Mouse (Mus musculus) spleen, adult 2 months (tissue): ENCODE data around the gene Rpl23a. TPM values are rescaled to one million over a fixed set of nuclear protein-coding genes. Genes with fewer than 3 reads are reported as not detected.

ENCODE experiments used
- DNase-seq, 2 experiments: peaks; one replicate each; pipeline versions ENCODE4 v3.0.0 to v3.0.0-alpha.2; 2012 to 2021; ENCODE audit warnings: low spot score in 2 of 2, low read depth in 1 of 2
- H3K27ac ChIP-seq: fragments of 200-500 bp; 2 replicates; pipeline ENCODE4 v1.5.1; 2012; ENCODE audit warnings: low read length, inconsistent platforms; ENCODE audit not compliant: insufficient read depth
- H3K27me3 ChIP-seq: fragments of 200-500 bp; 2 replicates; pipeline ENCODE4 v1.6.1; 2012; ENCODE audit warnings: mild to moderate bottlenecking, moderate library complexity, low read length, inconsistent platforms; ENCODE audit not compliant: control insufficient read depth, insufficient read depth
- H3K36me3 ChIP-seq: fragments of 200-500 bp; 2 replicates; pipeline ENCODE4 v1.6.1; 2012; ENCODE audit warnings: mild to moderate bottlenecking, low read length, inconsistent platforms; ENCODE audit not compliant: control insufficient read depth, insufficient read depth
- H3K4me1 ChIP-seq: fragments of 200-500 bp; 2 replicates; pipeline ENCODE4 v1.6.1; 2011; ENCODE audit warnings: inconsistent platforms; ENCODE audit not compliant: control insufficient read depth, insufficient read depth, insufficient read length
- H3K4me3 ChIP-seq: fragments of 200-500 bp; 2 replicates; pipeline ENCODE4 v1.5.1; 2011; ENCODE audit warnings: mild to moderate bottlenecking, inconsistent platforms; ENCODE audit not compliant: insufficient read depth, insufficient read length; ENCODE audit errors: extremely low read depth
- CTCF ChIP-seq: fragments of 200-500 bp; IDR thresholded peaks from 2 replicates; pipeline ENCODE4 v1.5.1; 2011; ENCODE audit warnings: mild to moderate bottlenecking, inconsistent platforms; ENCODE audit not compliant: insufficient read depth, insufficient read length, insufficient replicate concordance; ENCODE audit errors: extremely low read depth
- POLR2A ChIP-seq: fragments of 200-500 bp; IDR thresholded peaks from 2 replicates; pipeline ENCODE4 v1.6.1; 2011; ENCODE audit warnings: low read depth, low read length, inconsistent platforms
- WGBS: fragments of 180-500 bp; shearing (Covaris S2); methylation state at CpG from one replicate; pipeline ENCODE4 v1.1.7; 2018; 5-methylcytosine and 5-hydroxymethylcytosine counted together
- polyA plus RNA-seq: library from polyadenylated mRNA; depleted of rRNA; stranded (reverse); fragments of >200 nt; gene quantifications from 2 replicates; pipeline ENCODE4 v1.2.3, GENCODE M21; 2012

Gene Rpl23a
- polyA plus RNA-seq, 1 experiment = 169 TPM

GRCm38 (mm10) chr11:78159096-78159495 lies 24.3 kb downstream of the Rpl23a start:
- Histone ChIP-seq H3K4me1 (peaks cover 11% of the 10 kb centered on the region; the same call in 1 of the 2 replicates), H3K27ac (no peak overlapping the region), H3K36me3 (peaks cover 16% of the 10 kb centered on the region), H3K27me3 (no peaks in the 10 kb centered on the region), H3K4me3 (no peak overlapping the region)
- 29% methylated on average over 2 of the region's 2 CpGs for WGBS
- peak; percentile 73 to 79 for DNase-seq
- TF ChIP-seq POLR2A (no peak), CTCF (peak; percentile 94; the same call in 1 of the 2 replicates)

GRCm38 (mm10) chr11:78156156-78156699 lies 27.2 kb downstream of the Rpl23a start:
- DNase-seq = no peak
- WGBS = 91% methylated on average over 6 of the region's 6 CpGs
- H3K4me1 ChIP-seq = no peaks in the 10 kb centered on the region
- TF ChIP-seq POLR2A (no peak), CTCF (no peak)
- H3K4me3 ChIP-seq = no peak overlapping the region
- H3K27me3 ChIP-seq = no peaks in the 10 kb centered on the region
- peaks cover 18% of the 10 kb centered on the region for H3K36me3 ChIP-seq
- H3K27ac ChIP-seq = no peak overlapping the region

- DNase-seq = no peak
- no peak for TF ChIP-seq POLR2A
- TF ChIP-seq CTCF = no peak
- Histone ChIP-seq H3K4me3 (no peak overlapping the region), H3K4me1 (no peaks in the 10 kb centered on the region), H3K27me3 (no peaks in the 10 kb centered on the region), H3K27ac (no peak overlapping the region), H3K36me3 (peaks cover 16% of the 10 kb centered on the region)
- WGBS = 95% methylated on average over 5 of the region's 5 CpGs
Measured at GRCm38 (mm10) chr11:78155674-78156073, 27.7 kb downstream of the Rpl23a start.

GRCm38 (mm10) chr11:78153778-78154177 lies 29.6 kb downstream of the Rpl23a start:
- Histone ChIP-seq H3K4me3 (no peak overlapping the region), H3K27ac (no peak overlapping the region), H3K36me3 (peaks cover 10% of the 10 kb centered on the region), H3K4me1 (no peaks in the 10 kb centered on the region), H3K27me3 (no peaks in the 10 kb centered on the region)
- WGBS = 92% methylated on average over 13 of the region's 13 CpGs
- no peak for DNase-seq
- no peak for TF ChIP-seq CTCF
- TF ChIP-seq POLR2A = no peak

DNA sequence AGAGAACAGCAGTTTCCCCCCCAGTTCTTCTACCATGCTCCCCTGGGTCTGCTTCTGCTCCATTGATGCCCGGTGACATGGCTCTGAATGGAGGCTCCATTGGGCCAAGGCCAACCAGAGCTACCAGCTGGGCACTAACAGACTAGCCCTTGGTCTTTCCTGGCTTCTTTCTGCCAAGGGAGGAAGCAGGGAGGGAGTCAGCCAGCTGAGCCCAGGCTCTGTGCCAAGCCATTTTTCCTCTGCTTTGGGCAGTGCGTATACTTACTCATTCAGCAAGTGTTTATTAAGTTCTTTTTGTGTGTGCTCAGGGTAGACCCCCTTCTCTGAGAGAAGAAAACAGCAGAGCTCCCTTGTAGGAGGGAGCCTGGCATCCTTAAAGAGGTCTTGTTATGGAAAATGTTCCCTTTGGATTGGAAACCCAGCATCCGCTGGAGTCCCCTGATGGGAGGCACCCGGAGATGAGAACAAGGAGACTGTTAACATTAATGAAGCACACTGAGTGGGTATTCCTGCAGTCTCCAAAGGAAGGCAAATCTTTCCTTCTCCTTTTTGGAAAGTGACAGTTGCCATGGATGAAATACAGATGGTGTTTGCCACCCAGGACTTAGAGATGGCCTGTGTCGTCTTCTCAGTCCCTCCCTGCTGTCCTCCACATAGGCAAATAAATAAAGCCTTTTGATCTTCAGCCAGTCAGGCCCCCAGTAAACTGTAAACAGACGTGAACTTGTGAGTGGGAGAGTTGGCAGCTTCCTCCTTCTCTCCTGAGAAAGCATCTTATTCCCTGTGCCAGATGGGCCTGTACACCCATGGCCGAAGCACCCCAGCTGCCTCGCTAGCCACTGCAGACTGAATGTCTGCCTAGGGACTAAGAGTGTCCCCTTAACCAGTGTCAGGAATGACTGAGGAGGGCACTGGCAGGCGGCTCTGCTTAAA lies 30.8 kb downstream of the Rpl23a start:
- H3K27ac ChIP-seq = no peak overlapping the region
- peaks cover 10% of the 10 kb centered on the region for H3K36me3 ChIP-seq
- no peaks in the 10 kb centered on the region for H3K27me3 ChIP-seq
- no peak for DNase-seq
- H3K4me3 ChIP-seq = no peak overlapping the region
- H3K4me1 ChIP-seq = no peaks in the 10 kb centered on the region
- no peak for TF ChIP-seq CTCF
- no peak for TF ChIP-seq POLR2A
- 88% methylated on average over 9 of the region's 9 CpGs for WGBS

GRCm38 (mm10) chr11:78151161-78151560 lies 32.2 kb downstream of the Rpl23a start:
- WGBS = 61% methylated on average over 1 of the region's 1 CpGs
- H3K36me3 ChIP-seq = peaks cover 10% of the 10 kb centered on the region
- no peak for DNase-seq
- H3K4me1 ChIP-seq = no peaks in the 10 kb centered on the region
- no peaks in the 10 kb centered on the region for H3K27me3 ChIP-seq
- no peak overlapping the region for H3K27ac ChIP-seq
- H3K4me3 ChIP-seq = no peak overlapping the region
- TF ChIP-seq CTCF = 0 out of 2 replicates have a peak, but pooled peaks have one; percentile 6
- TF ChIP-seq POLR2A = no peak
